Mouse (Mus musculus): ENCODE measurements around the gene Ppcdc.
"Not testable (repeated sequence)": the region's sequence is repeated elsewhere in the genome, so short reads cannot be mapped to it uniquely, and the experiment has no call there.

The Ppcdc gene

DNA sequence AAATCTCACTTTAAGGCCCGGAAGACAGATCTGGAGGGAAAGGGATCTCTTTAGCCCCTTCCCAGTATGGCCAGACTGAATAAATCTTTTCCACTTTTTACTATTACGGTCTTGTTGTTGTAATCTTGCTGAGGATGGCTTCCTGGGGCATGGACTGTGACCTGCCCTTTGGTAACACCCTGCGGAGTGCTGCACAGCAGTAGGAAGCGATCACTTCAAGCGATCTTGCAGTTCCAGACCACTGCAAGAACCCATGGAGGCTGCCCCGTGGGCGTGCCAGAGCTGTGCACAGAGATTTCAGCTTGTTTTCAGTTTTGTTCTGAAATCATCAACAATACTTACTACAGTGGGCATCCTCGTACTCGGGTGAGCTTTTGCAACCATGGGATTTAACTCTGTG is 8.7 kb downstream of the Ppcdc start:
- in situ Hi-C loops (cut with MboI, MseI) = no loop called here

DNA sequence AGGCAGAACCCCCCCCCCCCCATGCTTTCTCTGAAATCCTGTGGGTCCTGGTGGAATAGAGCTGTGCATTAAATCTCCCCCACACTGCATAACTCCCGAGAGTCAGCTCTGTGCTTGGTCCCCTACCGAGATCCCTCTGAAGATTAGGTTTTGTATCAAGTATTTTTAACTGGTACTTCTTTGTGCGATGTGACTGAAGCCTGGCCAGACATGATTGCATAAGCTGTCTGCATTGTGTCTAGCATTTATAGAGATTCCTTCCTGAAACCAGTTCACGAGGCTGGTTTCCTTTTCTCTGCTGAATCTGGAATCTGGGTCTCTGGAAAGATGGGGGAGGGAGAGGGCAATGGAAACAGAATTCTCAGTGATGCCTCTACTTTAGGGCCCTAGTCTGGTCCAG is 11.5 kb downstream of the Ppcdc start:
- in situ Hi-C loops (cut with MboI, MseI) = no loop called here

DNA sequence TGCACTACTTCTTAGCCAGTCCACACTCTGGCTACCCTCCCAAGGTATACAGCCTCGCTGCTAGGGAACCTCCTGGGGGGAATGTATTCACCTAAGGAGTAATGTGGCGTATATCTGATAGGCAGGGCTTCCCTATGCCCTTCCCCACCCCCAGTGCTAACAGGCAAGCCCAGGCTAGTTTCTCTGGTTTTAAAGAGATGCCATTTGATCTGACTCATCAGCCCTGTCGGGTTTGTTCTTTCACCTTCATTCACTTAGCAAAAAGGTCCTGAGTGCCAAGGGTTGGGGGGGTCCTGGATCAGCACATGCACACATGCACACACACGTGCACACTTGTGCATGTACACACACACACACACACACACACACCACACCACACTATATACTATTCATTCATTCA is 12.0 kb downstream of the Ppcdc start:
- in situ Hi-C loops (cut with MboI, MseI) = no loop called here

DNA sequence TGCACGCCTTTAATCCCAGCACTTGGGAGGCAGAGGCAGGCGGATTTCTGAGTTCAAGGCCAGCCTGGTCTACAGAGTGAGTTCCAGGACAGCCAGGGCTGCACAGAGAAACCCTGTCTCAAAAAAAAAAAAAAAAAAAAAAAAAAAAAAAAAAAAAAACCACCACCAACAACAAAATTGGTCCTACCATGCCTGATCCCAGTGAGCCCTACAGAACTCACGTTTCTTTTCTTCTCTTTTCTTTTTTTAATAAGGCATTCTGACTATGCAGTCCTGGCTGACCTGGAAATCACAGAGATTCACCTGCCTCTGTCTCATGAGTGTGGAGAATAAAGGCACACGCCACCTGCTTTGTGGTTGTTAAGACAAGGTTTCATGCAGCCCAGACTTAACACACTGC is 12.8 kb downstream of the Ppcdc start:
- in situ Hi-C loops (cut with MboI, MseI) = not testable (repeated sequence)

DNA sequence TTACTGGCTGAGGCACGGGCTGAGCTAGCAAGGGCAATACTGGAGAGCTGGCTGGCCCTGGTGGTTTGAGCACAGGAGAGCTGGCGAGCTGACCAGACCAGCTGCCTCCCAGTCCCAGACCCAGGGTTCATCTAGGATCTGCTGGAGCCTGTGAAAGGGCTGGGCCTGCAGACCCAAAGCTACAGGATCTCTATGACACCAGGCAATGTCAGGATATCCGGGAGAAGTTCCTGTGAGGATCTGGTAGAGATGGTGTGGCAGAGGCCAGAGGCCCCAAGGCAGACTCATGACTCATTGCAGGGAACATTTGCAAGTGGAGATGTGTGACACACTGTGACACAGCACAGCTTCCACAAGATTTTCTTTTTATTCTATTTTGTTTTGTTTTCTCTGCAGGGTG is 14.8 kb downstream of the Ppcdc start:
- in situ Hi-C loops (cut with MboI, MseI) = no loop called here

DNA sequence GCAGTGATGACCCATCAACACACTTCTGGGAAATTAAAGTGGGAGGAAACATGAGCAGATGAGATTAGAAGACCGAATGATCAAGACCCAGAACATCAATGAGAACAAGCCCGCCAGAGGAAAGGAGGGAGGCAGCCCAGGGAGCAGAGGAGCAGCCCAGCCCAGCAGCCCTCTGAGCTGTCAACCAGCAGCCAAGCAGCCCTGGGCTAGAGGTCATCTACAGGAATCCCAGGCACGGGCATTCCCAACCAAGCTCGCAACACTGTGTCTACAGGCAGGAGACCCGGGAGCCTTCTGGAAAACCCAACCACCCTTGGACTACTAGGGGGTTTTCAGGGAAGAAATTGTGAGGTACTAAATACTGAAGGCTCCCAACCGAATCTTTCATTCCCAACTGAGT is 15.9 kb downstream of the Ppcdc start:
- in situ Hi-C loops (cut with MboI, MseI) = no loop called here

DNA sequence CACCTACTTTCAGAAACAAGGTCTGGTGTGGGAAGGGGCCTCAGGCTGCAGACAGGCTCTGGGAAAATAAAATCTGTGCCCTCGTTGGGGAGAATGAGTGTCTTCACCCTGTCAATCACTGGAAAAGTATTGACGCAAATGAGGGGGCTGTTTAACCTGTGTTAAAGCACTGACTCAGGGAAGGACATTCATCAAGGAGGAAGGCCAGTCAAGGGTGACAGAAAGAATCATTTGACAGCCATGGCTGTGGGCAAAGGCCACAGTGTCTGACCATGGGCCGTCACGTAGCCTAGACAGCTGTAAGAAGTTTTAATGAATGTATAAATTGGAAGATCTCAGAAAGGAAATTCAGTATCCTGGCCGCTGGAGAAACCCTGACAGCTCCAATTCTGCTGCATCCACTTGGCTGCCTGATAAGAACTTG is 18.2 kb downstream of the Ppcdc start:
- in situ Hi-C loops (cut with MboI, MseI) = no loop called here

DNA sequence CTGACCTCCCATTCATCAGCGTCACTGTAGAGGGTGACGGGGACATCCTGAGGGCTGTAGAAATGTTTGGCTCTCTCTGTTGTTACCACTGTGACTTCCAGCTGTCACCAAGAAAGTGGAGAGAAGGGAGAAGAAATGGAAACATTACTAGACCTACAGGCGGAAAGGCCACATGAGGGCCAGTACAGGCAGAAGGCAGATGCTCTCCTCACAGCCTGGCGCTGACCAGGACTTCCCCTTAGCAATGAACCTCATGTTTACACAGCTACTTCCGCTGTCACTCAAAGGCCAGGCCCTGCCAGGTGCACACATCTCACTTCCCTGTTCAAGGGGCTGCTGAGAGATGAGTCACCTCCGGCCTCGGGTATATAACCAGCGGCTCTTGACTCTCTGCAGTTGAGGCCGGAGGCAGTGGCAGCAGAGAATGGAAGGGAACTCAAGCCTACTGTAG is 18.8 kb downstream of the Ppcdc start:
- in situ Hi-C loops (cut with MboI, MseI) = no loop called here

DNA sequence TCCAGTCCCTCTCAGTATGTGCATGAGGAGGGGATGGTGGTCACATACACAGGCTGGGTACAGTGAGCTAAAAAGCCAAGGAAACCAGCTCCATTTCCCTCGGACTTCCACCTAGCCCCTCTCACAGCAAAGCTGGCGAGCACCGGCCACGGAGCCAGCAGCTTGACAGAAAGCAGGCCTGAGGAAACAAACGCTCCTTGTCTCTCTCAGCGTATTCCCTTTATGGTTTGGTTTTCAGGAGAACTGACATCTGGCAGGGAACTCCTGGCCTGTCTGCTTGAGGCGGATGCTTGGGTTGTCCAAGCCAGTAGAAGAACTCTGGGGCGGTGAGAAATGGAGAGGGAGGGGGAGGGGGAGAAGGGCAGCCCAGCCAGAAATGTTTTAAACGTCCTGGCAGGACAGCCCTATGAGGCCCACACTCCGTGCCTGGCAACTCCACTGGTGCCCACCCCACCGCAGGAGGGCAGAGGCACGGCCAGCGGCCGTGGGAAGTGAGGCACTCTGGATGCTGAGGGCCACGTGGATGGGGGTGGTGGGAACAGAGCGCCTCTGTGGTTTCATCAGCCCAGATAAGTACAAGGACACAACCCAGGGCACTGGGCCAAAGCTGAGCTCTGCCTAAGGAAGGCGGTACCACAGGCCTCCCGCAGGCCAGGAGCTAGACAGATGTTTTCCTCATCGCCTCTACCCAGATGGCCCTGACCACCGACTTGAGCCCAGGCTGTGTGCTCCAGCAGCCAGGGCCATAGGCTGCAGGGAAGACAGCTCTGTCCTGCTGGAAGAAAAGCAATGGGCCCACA is 19.4 kb downstream of the Ppcdc start:
- in situ Hi-C loops (cut with MboI, MseI) = no loop called here

DNA sequence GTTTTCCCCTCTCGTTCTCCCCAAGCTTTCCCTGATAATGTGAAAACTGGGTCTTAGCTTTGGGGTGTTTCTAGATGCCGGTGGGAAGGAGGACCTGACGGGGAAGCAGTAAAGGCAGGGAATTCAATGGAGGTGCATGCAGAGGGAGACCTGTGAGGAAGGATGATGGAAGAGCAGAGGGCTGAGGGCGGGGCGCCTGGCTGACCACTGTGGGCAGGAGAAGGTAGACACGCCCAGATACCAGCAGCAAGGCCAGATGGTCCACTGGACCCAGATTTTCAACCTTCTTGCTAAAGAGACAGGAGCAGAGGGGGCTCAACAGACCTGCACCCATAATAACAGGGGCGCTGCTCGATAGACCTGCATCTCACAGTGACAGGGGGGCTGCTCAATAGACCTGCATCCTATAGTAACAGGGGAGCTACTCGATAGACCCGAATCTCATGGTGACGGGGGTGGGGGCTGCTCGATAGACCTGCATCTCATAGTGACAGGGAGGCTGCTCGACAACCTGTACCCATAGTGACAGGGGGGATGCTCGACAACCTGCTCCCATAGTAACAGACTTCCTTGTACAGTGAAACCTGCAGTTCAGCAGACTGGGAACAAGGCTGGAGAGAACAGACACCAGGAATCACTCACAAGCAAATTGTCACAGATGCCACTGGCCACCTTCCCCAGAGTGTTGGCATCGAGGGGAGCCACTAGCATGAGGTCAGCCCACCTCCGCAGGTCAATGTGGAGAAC is 20.2 kb downstream of the Ppcdc start:
- in situ Hi-C loops (cut with MboI, MseI) = no loop called here

DNA sequence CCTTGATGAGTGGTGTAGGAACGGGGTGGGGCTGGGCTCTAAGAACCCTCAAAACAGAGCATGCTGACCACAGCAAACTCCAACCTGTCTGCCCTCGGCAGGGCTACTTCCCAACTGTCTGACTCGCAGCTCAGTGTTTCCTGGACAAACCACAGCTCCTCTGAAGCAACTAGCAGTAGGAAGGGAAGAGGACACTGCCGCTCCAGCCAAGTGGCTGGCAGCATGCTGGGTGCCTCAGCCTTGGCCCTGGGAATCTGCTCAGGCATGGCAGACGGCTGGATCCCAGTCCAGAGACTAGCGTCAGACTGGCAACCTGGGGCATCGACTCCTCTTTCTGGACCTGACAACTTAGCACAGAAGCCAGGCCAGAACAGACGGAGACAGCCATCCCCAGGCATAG is 22.6 kb downstream of the Ppcdc start:
- in situ Hi-C loops (cut with MboI, MseI) = no loop called here

DNA sequence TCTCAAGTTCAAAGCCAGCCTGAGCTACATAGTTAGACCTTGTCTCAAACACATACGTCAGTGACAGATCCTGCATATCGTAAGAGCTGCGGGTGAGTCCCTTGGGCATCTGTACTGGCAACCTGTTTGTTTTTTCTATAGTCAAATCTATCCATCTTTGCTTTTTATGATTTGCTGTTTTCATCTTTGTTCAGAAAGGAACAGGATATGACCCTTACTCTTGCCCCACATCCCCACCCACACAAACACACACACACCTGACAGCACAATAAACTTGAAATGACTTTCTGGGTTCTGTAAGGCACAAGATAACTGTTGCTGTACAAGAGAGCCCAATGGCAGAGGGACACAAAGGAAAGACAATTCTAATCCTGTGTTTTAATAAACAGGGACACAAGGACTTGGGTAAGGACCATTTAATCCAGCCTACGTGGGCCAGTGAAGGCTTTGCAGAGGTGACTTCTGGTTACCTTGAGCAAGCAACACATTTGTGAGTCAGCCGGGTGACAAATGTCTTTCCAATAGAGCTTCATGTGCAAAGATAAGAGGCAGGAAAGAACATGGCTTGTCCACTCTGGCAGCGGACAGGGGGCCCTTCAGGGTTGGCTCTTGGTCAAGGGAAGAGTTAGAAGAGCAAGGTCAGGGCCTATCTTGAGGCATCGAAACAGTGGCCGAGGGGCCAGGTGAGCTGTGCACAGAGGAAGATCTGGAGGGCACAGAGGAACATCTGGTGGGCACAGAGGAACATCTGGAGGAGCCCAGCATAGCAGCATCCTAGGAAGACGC is 32.6 kb downstream of the Ppcdc start:
- in situ Hi-C loops (cut with MboI, MseI) = no loop called here

DNA sequence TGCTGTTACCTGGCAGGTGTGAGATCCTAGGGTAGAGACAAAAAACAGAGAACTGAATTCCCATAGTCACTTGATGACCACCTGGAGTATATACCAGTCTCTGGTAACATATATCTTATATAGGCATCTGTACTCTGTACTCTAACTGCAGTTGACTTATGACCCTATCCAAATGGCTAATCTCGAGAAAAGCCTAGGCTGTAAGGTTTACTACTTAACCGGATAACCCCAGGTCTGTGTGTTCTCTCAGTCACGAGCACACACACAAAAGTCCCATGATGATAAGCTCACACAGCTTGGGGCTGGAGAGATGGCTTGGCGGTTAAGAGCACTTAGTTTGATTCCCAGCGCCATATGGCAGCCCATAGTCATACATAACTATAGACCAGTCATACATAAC is 33.5 kb downstream of the Ppcdc start:
- in situ Hi-C loops (cut with MboI, MseI) = no loop called here

DNA sequence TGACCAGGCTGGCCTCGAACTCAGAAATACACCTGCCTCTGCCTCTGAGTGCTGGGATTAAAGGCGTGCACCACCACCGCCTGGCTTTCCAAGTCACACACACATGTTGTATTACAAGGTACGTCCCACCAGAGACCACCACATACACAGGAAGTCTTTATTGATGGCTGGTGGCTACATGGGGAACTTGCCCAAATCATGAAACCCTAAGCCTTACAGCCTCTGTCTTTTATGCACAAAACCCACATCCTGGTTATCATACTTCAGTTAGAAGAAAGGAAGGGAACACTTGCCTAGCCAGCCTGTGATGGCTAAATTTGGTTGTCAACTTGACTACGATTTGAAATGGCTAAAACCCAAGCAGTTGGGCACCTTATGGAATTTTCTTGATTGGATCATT is 35.9 kb downstream of the Ppcdc start:
- in situ Hi-C loops (cut with MboI, MseI) = loop anchor here (5.0 kb wide), 2 partner anchors 47 to 98 kb away; partner anchors contain the start of gene Rpp25

DNA sequence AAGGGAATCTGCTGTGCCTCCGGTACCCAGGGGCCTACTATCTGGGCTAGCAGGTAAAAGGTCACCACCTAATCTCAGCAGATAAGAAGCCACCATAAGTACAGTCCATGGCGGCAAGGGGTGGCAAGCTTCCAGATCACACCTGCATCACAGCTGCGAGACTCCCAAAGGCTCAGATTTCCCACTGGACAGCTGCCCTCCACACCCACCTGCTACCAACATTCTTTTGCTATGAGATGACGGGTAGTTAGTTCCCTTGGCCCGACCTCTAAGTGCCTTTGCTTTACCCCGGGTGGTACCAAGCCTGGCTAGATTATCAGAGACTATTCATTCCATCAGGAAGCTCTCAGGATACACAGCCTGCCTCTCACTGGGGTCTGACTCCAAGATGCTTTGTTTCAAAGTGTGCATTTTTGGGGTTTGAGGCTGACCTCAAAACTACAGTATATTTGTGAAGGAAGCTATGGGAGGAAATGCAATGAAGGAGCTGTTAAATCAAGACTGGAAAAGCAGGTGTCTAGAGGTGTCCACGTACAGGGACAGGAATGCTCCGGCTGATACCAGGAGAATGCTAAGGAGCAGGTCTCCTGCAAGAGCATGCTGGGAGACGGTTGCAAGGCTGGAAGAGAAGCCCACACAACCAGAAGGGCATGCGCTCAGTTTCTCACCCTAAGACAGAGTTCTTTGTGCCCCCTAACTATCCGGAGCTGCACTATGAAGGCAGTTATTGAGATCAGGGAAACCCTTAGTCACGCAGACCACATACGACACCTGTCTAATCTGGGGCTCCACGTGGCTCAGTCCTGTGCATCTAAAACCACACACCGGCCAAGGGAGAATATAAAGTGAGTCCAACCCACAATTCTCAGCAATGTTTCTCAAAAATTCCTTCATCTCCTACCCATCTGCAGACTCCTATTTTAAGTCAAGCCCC is 37.3 kb downstream of the Ppcdc start:
- in situ Hi-C loops (cut with MboI, MseI) = loop anchor here (5.0 kb wide), 2 partner anchors 45 to 100 kb away; partner anchors contain the start of gene Rpp25

DNA sequence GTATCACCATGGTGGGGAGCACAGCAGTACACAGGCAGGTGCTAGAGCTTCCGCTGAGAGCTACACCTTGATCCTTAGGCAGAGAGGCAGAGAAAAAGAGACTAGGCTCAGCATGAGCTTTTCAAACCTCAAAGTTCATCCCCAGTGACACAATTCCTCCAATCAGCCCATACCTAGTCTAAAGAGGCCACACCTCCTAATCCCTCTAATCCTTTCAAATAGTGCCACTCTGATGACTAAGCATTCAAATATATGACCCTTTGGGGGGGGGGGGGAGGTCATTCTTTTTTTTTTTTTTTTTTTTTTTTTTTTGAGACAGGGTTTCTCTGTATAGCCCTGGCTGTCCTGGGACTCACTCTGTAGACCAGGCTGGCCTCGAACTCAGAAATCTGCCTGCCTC is 41.2 kb downstream of the Ppcdc start:
- in situ Hi-C loops (cut with MboI, MseI) = no loop called here

DNA sequence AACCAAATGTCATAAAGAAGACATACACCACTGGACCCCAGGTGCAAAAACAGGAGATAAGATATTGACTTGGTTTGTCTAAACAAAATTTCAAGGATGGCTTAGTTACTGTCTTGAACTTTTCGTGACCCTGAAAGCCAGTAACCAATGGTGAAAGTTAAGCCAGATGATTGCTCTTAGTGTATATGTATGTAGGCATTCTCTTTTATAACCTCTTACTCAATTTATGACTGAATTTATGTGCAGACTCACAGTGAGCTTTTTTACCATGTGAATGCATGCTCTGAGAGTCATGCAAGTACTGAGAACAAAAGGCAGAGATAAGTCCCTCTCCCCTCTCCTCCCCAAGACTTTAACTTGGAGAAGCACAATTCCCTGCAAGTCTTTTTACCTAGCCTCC is 47.0 kb downstream of the Ppcdc start:
- in situ Hi-C loops (cut with MboI, MseI) = no loop called here

DNA sequence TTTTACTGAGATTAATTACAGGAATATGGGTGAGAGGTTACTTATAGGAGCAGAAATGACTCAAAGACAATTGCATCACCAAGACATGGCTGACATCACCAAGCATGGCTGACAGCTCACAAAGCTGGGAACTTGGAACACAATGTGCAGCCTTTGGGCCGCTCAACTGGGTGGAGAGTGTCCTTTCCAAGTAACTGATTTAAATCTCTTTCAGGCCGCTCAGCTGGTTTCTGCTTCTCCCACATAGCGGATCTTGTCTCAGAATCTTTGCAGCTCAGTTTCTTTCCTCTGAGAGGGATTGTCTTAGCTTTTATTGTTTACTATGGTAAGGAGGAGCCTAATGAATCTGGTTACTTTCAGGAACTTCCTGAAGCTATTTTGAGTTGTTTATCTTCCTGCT is 49.1 kb downstream of the Ppcdc start:
- in situ Hi-C loops (cut with MboI, MseI) = no loop called here

DNA sequence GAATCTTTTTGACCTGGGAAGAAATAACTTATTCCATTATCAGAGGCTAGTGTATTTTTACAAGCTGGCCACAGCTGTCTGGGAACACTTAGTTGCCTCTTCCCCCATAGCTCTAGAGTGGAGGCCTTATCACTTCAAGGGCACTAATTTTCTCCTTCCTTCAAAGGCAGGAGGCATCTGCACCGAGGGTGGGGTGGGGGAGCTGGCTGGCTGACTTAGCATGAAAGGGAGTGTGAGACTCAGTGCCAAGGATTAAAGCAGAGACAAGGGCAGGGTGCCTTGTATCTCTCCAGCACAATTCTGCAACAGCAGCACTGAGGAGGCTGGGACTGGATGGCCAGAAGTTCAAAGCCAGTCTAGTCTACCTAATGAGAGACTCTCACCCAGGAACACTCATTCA is 50.8 kb downstream of the Ppcdc start:
- in situ Hi-C loops (cut with MboI, MseI) = no loop called here

DNA sequence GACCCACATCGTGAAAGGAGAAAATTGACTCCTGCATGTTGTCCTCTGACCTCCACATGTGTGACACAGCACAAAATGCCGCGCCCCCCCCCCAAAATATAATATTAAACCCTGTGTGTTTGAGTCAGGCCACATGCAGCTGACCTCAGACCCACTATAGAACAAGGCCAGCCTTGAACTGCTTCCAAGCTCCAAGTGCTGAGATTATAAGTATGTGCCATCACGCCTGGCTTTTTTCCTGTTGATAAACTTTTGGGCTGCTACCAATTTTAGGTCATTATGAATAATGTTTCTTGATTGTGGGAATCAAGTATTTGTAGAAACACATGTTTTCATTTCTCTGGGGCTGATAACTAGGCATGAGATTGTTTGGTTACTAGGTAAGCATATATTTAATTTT is 53.0 kb downstream of the Ppcdc start:
- in situ Hi-C loops (cut with MboI, MseI) = no loop called here

DNA sequence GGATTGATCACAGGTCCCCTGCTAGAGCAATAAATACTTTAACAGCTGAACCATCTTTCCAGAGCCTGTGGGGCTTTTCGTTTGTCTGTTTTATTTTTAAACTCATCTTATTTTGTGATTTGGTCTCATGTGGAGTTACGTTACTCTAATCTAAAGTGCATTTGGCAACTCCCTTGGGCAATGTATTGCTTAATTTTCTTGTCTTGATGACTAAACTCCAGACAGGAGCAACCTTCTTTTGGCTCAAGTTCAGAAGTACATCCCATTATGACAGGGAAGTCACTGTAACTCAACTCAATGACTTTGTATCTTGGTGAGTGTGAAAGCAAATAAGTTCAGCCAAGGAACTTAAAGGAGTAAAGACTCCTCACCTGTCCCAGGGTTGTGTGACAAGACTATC is 55.3 kb downstream of the Ppcdc start:
- in situ Hi-C loops (cut with MboI, MseI) = no loop called here

All from T-helper 1 cell (primary cell).